Mouse (Mus musculus) testis, postnatal 10 days (tissue): ENCODE results near the gene Aprt.

Experiments
- DNase-seq: peaks from one replicate; pipeline ENCODE4 v3.0.0; 2021; ENCODE audit warnings: low spot score

The Aprt gene

GRCm38 (mm10) chr8:122564363-122565352 lies 12.1 kb downstream of the Aprt start:
- no peak for DNase-seq

DNA sequence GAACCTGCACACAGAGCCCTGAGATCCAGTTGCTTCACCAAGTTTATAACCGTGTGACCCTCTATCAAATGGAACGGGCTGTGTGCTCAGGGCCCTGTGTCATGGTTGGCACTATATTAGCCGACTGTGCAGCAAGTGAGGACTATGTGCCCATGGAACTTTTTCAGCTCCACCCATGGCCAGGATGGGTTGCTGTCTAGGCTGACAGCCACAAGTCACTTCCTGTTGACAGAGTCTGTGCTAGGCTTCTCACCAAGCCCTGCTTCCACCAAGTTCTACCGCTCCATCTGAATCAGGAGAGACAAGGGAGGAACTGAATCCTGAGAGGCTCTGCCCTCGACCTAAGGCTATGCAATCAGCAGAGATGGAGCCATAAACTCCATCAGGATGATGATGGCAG lies 15.5 kb downstream of the Aprt start:
- DNase-seq: no peak

DNA sequence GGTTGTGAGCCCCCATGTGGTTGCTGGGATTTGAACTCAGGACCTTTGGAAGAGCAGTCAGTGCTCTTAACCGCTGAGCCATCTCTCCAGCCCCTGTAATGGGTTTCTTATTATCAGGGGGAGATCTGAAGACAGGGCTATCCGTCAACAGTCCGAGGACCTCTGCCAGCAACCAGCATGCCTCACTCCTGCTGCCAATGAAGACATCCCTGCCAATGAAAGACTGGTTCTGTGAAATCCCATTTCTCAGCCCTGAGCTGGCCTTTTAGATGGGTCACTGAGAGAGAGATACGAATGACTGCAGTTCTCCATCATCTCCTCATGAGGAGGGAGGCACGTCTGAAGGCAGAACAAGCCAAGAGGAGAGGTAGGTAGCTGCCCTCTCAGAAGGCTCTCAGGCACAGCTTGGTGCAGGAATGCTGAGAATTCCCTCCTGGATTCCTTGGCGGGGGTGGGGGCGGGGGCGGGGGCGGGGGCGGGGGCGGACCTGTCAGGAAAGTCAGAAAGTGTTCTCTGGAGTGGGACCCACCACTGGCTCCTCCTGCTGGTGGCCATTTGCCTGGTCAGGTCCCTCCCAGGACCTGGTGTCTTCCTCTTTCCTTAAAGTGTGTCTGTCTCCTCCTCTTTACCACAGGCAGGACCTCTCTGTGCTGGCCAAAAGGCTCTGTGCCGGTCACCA lies 17.9 kb downstream of the Aprt start:
- no peak for DNase-seq

DNA sequence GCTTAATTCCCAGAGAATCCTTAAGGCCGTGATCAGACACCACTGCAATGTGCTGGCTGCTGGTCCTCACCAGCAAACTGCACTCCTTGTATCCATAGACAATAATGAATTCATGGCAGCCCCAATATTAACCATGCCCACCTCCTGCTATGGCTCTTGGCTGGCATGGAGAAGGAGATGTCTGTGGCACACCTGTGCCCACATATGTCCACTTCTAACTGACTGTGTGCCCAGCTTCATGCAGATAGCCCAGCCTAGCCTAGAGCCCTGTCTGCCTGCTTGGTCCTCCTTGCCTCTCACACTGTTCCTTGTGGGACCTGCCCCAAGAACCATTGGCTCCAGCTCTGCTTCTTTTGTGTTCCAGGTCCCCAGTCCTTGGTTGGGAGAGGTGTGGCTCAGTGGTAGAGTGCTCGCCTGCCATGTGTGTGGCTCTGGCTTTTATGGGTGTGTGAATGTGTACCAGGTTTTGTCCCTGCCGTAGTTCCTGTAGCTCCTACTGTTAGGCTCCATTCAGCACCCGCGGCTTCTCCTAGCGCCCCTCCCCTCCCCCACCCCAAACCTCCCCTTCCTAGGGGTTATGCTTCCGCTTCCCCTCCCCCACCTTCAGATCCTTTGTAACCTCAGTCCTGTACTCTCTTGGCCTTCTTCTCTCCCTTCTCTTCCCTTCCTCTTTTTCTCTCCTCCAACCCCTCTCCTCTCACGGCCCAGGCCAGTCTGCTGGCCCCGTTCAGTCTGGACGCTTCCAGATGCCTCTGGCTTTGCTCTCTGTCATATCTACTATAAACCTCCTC lies 19.3 kb downstream of the Aprt start:
- no peak for DNase-seq

DNA sequence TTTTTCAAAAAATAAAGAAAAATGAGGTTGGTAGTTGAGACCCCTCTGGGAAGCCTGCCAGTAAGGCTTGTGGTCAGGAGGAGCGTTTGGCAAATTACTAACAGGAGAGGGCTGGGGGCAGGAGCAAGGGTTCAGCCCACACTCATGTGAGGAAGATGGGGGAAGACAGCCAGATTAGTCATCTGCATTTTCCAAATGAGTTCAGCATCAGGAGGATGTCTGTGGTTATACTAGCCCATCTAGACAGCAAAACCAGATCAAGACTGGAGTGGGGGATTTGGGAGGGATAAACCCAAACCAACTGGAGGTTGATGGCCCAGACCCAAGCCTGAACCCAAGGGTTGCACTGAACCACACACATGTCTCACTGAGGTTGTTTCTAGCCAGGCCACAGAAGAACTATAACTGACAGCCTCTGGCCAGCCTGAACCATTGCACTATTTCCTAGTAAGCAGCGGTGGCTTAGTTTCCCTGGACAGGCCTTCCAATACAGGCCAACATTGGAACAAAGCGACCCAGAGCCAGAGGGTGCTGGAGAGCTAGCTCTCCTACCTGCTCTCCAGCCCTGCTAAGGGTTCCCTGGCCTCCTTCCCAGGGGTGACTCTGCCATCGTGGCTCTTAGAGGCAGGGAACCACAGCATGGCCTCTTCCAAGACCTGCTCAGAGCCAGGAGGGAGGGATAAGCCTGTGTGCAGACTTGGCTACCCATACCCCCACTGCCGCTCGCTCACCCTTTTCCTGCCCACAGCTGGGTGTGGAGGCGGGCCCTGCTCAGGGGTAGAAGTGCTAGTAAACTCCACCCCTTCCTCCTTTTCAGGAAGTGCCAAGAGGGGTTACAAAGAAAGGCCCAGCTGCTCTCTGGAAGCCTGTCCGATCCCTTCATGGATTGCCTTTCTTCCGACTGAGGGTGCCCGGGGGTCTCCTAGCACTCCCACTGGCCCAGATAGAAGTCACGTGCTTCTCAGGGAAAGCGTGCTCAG lies 20.4 kb downstream of the Aprt start:
- no peak for DNase-seq

GRCm38 (mm10) chr8:122554786-122555185 lies 21.9 kb downstream of the Aprt start:
- no peak for DNase-seq

- DNase-seq: peak; percentile 97
Measured at GRCm38 (mm10) chr8:122551265-122552051, 25.3 kb downstream of the Aprt start, which contains the start of gene Piezo1. Gene Piezo1, minus strand, starts transcription at chr8:122551329.

DNA sequence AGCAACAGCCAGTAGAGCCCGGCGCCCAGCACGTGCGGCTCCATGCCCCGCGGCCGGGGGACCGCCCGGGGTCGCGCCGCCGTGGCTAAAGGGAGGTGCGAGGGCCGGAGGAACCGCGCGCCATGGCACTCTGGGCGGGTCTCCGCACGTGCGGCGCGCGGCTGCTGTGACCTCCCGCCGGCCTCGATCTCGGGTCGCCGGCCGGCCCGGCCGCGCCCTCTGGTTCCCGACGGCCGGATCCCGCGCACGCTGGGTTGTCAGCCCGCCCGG lies 25.8 kb downstream of the Aprt start:
- no peak for DNase-seq

- DNase-seq: peak; percentile 79
Measured at GRCm38 (mm10) chr8:122550234-122550994, 26.3 kb downstream of the Aprt start.

DNA sequence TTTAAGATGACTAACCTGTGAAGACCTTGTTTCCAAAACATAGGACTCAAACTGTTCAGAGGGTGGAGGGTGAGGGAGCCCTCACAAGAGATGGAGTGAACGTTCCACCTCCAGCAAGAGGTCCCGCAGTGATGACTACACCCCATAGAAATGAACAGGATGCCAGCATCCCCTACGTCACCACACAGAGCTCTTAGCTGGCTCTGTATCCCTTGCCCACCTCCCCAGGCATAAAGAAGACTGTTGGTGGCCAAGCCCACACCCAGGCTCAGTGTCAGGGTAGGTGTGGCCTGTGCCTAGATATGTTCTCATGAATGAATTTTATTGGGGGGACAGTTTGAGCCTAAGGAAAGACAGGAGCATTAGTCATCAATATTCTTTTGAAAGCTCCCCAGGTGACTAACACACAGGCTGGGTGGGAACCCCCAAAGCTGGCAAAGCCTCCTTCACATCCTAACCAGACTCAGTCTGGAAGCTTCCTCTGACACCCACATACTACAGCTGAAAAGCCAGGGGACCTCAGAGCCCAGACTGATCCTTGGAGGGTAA lies 27.7 kb downstream of the Aprt start:
- DNase-seq: no peak

DNA sequence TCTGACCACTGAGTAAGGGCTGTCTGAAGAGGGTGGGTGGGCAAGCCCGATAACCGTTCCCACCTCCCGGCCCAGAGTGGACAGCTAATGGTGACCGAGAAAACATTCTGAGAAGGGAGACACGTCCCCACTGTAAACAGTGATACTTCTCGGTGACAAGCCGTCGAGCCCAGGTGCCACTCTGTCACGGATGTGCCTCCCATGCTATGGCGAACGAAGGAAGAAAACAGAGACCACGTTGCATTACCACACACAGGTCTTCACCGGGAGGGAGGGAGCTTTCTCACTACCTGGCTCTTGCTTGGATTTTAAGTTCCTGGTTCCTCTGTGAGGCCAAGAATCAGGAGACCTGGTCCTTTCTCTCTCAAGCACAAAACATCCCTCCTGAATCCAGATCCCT lies 28.4 kb downstream of the Aprt start:
- no peak for DNase-seq

- no peak for DNase-seq
Measured at GRCm38 (mm10) chr8:122547815-122548214, 28.9 kb downstream of the Aprt start.

DNA sequence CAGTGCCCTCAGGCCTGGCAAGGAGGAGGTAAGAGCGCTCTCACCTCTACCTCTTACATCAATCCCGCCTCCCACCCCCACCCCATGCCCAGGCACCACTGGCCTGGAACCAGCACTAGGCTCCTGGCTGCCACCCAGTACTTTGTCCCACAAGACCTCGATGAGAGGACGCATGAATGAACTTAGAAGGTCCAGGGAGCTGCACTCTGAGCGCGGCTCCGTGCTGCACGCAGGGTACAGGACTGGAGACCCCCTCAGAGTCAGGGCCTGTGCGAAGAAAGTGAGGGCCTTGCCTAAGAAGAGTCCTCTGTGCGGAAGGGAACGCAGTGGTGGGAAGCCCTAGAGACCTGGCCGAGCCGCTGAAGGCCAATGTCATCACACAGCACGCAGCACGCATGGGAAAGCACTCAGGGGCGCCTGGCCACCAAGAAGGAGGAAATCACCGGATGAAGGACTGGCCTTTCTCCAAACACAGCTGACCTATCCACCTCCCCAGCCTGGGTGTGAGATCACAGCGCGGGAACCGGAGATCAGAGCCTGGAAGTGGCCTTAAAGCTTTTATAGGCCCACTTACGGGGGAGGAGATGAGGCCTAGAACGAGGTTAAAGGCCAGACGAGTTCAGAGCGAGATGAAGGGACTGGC lies 29.8 kb downstream of the Aprt start:
- DNase-seq: no peak

DNA sequence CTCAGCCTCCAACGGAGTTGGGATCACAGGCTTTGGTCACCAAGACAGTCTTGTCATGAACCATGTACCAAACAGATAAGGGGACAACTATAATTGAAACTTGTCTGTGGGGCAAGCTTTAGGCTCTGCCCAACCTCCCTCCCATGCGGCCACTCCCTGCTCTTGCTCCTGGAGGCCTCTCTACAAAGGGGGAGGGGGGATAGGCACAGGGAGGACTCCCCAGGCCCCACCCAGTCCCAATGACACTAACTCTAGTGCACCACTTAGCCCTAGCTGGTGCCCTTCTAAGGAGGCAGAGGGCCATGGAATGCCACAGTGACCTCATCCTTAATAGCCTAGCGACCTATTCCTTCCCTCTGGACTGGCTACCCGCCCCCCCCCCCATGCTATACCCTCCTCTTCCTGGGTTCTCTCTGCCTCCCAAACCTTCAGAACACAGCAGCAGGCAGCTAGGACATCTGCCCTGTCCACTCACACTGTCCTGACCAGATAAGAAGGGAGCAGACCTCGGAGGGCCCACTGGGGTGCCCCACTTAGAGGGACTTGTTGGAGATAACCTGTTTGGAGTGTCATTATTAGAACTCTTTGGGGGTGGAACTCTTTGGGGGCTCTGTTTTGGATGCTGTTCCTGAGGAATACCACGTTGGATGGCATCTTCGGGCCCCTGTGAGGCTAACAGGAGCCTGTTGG lies 30.5 kb downstream of the Aprt start:
- DNase-seq: no peak

DNA sequence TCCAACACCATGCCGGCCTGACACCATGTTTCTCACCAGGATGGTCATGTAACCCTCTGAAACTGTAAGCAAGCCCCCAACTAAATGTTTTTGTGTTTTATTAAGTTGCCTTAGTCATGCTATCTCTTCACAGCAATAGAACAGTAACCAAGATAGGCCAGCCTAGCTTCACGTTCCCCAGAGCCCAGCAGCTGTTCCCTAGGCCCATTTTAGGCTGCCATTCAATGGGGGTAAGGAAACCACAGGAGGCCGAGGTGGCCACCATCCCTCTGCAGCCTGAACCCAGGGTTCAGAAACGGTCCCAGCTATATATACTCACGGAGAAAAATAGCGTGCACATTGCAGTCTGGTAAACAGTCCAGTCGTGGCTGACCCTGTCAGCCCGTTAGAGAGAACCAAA lies 32.6 kb downstream of the Aprt start:
- no peak for DNase-seq

DNA sequence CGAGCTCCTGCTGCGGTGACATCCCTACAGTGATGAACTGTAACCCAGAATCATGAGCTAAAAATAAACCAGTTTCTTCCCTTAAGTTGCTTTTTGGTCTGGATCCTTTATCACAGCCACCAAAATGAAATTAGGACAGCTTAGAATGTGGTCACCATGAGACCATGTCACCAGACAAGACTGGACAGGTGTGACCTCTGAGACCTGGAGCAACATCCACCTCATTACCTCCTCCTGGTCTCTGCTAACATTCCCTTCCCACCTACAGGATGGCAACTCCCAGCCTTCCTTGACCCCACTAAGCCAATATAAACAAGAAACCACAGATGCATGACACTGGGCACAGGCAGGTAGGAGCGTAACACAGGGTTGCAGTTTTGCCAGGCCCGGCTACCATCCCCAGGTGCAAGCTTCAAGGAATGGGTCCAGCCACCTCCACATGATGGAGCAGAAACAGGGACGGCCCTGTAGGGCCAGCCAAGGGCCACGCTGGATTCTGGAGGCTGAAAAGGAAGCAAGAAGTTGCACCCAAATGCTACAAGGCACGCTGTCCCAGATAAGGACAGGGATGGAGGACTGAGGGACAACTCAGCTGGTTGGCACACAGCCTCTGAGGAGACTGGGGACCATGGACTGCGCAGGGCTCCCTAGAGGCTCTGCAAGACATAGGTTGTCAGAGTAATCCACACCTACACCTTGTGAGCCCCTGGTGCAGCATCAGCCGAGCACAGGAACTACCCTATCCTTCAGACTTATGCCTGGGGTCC lies 38.2 kb downstream of the Aprt start:
- no peak for DNase-seq

DNA sequence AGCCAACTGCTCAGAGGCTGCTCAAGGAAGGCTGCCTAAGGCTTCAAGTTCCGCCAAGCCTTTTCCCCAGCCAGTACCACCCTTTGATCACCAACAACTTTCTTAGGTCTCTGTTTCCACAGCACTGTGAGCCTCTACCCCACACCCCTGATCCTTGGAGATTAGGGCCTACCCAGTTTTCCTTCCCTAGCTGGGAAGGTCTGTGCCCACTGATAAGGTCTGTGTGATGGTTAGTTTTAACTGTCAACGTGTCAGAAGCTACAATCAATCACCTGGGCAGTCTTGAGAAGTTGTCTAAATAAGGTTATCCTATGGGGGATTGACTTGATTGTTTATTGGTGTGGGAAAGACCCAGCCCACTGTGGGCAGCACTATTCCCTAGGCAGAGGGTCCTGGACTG lies 38.9 kb downstream of the Aprt start:
- no peak for DNase-seq

- peak; percentile 88 for DNase-seq
Measured at GRCm38 (mm10) chr8:122537033-122537432, 39.7 kb downstream of the Aprt start.
